Mouse (Mus musculus) testis, adult 2 months (tissue): ENCODE results near the gene Bcar3.

Experiments used
- CTCF ChIP-seq: fragments of 200-500 bp; IDR thresholded peaks from 2 replicates; pipeline ENCODE4 v1.5.1; 2012; ENCODE audit warnings: low read depth, mild to moderate bottlenecking, inconsistent platforms, low read length, moderate library complexity; ENCODE audit not compliant: control insufficient read depth, insufficient read depth, insufficient replicate concordance
- POLR2A ChIP-seq: fragments of 200-500 bp; IDR thresholded peaks from 2 replicates; pipeline ENCODE4 v1.6.1; 2012; ENCODE audit warnings: low read depth, mild to moderate bottlenecking, inconsistent platforms, low read length, moderate library complexity; ENCODE audit not compliant: control insufficient read depth

DNA sequence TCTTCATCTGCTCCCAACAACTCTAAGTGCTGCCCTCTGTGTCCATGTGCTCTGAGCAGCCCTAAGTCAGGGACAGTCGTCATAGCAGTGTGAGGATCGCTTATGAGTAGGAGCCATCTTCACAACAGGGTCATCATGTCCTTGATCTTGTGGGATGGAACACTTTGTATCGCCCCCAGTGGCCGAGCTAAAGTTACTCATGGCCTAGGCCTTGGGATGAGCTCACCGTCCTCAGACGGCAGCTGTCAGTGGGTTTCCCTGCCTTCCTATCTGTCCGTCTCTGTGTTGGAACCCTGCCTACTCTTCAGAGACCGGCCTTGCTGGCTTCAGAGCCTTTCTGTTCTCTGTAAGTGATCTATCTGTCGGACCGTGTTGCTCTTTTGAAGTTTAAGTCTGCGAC is 159.9 kb downstream of the Bcar3 start:
- TF ChIP-seq CTCF (no peak), POLR2A (no peak)
